Mouse (Mus musculus) olfactory bulb, adult 2 months (tissue): ENCODE measurements around the gene Schip1. TPM values are rescaled to one million over a fixed set of nuclear protein-coding genes. Genes with fewer than 3 reads are reported as not detected.
A peak's percentile ranks its signal among the peaks of the same experiment; 100 is the strongest.

ENCODE experiments used
- H3K27ac ChIP-seq: fragments of 200-500 bp; 2 replicates; pipeline ENCODE4 v1.5.1; 2012; ENCODE audit warnings: low read depth, low read length; ENCODE audit not compliant: insufficient read depth
- H3K4me1 ChIP-seq: fragments of 200-500 bp; 2 replicates; pipeline ENCODE4 v1.6.1; 2012; ENCODE audit warnings: low read length; ENCODE audit not compliant: control insufficient read depth, insufficient read depth
- H3K4me3 ChIP-seq: fragments of 200-500 bp; 2 replicates; pipeline ENCODE4 v1.5.1; 2012; ENCODE audit warnings: mild to moderate bottlenecking, low read depth, low read length, moderate library complexity; ENCODE audit not compliant: insufficient read depth
- CTCF ChIP-seq: fragments of 200-500 bp; IDR thresholded peaks from 2 replicates; pipeline ENCODE4 v1.5.1; 2012; ENCODE audit warnings: low read depth, mild to moderate bottlenecking, low read length, moderate library complexity; ENCODE audit not compliant: insufficient read depth
- POLR2A ChIP-seq: fragments of 200-500 bp; IDR thresholded peaks from 2 replicates; pipeline ENCODE4 v1.6.1; 2012; ENCODE audit warnings: mild to moderate bottlenecking, low read depth, low read length, moderate library complexity; ENCODE audit not compliant: insufficient read depth
- WGBS: fragments of 180-500 bp; shearing (Covaris S2); methylation state at CpG from one replicate; pipeline ENCODE4 v1.1.7; 2018; 5-methylcytosine and 5-hydroxymethylcytosine counted together
- polyA plus RNA-seq: library from polyadenylated mRNA; stranded (reverse); fragments of >200 nt; gene quantifications from 2 replicates; pipeline ENCODE4 v1.2.4, GENCODE M21; 2012; ENCODE audit warnings: low replicate concordance; ENCODE audit not compliant: missing spikeins, insufficient read depth, insufficient read length

The Schip1 gene
- polyA plus RNA-seq, 1 experiment = not detected

- H3K4me3 ChIP-seq = peak overlapping the region; percentile 85
- H3K27ac ChIP-seq = 0 out of 2 replicates have a peak overlapping the region, but pooled peaks have one; percentile 6
- TF ChIP-seq CTCF (0 out of 2 replicates have a peak, but pooled peaks have one; percentile 2), POLR2A (no peak)
- H3K4me1 ChIP-seq = peaks cover 16% of the 10 kb centered on the region
- under 1% methylated on average over 68 of the region's 68 CpGs for WGBS
Measured at GRCm38 (mm10) chr3:68494296-68495095, 429.9 kb downstream of the Schip1 start.

- under 1% methylated on average over 38 of the region's 38 CpGs for WGBS
- peaks cover 16% of the 10 kb centered on the region for H3K4me1 ChIP-seq
Measured at GRCm38 (mm10) chr3:68495096-68495735, 430.6 kb downstream of the Schip1 start.

GRCm38 (mm10) chr3:68495736-68496242, 431.2 kb downstream of the Schip1 start:
- Histone ChIP-seq H3K27ac (no peak overlapping the region), H3K4me1 (peaks cover 16% of the 10 kb centered on the region), H3K4me3 (peak overlapping the region; percentile 85)
- WGBS = 7% methylated on average over 9 of the region's 9 CpGs
- TF ChIP-seq CTCF = no peak
- TF ChIP-seq POLR2A = no peak

More at GRCm38 (mm10) chr3:68495096-68495735, 430.6 kb downstream of the Schip1 start:
- Histone ChIP-seq H3K4me3 (peak overlapping the region; percentile 85), H3K27ac (no peak overlapping the region)
- 0 out of 2 replicates have a peak, but pooled peaks have one; percentile 4 for TF ChIP-seq CTCF
- TF ChIP-seq POLR2A = no peak

- Histone ChIP-seq H3K4me1 (peaks cover 16% of the 10 kb centered on the region), H3K4me3 (no peak overlapping the region), H3K27ac (no peak overlapping the region)
- TF ChIP-seq POLR2A = no peak
- no peak for TF ChIP-seq CTCF
- 62% methylated on average over 6 of the region's 6 CpGs for WGBS
Measured at GRCm38 (mm10) chr3:68496513-68496912, 431.9 kb downstream of the Schip1 start.

GRCm38 (mm10) chr3:68499532-68500152, 435.0 kb downstream of the Schip1 start:
- H3K4me1 ChIP-seq = peaks cover 11% of the 10 kb centered on the region
- 93% methylated on average over 6 of the region's 6 CpGs for WGBS
- H3K4me3 ChIP-seq = no peak overlapping the region
- TF ChIP-seq CTCF (no peak), POLR2A (no peak)
- no peak overlapping the region for H3K27ac ChIP-seq

GRCm38 (mm10) chr3:68504838-68505237, 440.2 kb downstream of the Schip1 start:
- peaks cover 5% of the 10 kb centered on the region for H3K4me1 ChIP-seq
- WGBS = 88% methylated on average over 3 of the region's 3 CpGs
- TF ChIP-seq CTCF = no peak
- H3K4me3 ChIP-seq = no peak overlapping the region
- H3K27ac ChIP-seq = no peak overlapping the region

- Histone ChIP-seq H3K27ac (no peak overlapping the region), H3K4me3 (no peak overlapping the region), H3K4me1 (peaks cover 5% of the 10 kb centered on the region)
- WGBS = 76% methylated on average over 7 of the region's 7 CpGs
- TF ChIP-seq POLR2A (no peak), CTCF (no peak)
Measured at GRCm38 (mm10) chr3:68506769-68507318, 442.2 kb downstream of the Schip1 start.

DNA sequence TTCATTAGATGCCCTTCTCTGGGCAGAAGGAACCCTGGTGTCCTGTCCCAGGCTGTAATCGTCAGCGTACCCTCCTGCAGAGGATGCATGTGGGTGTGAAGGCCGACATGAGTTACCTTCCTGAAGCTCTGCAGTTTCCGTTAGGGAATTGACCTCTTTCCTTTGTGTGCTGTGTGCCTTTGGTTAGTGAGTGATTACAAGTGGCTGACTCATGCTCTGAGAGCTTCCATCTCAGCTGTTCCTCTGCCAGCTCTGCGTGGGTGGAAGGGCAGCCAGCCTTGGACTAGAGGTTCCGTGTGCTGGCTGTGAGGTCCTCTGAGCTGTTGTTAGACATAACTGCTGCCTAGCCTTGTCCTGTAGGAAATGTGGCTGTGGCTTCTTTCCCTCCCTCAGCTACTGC, 444.0 kb downstream of the Schip1 start:
- Histone ChIP-seq H3K4me3 (no peak overlapping the region), H3K4me1 (peaks cover 5% of the 10 kb centered on the region), H3K27ac (no peak overlapping the region)
- 24% methylated on average over 6 of the region's 6 CpGs for WGBS
- TF ChIP-seq POLR2A (no peak), CTCF (no peak)
